Mouse (Mus musculus) small intestine, adult 2 months (tissue): ENCODE measurements around the gene Zfpl1.

Source experiments
- CTCF ChIP-seq: fragments of 200-500 bp; IDR thresholded peaks from 2 replicates; pipeline ENCODE4 v1.5.1; 2012; ENCODE audit warnings: low read depth, mild to moderate bottlenecking, control low read depth, inconsistent platforms, low read length, moderate library complexity, mixed read lengths; ENCODE audit not compliant: insufficient replicate concordance, insufficient read length; ENCODE audit errors: extremely low read depth
- POLR2A ChIP-seq: fragments of 200-500 bp; IDR thresholded peaks from 2 replicates; pipeline ENCODE4 v1.6.1; 2012; ENCODE audit warnings: low read depth, mild to moderate bottlenecking, control low read depth, inconsistent platforms, low read length, moderate library complexity

DNA sequence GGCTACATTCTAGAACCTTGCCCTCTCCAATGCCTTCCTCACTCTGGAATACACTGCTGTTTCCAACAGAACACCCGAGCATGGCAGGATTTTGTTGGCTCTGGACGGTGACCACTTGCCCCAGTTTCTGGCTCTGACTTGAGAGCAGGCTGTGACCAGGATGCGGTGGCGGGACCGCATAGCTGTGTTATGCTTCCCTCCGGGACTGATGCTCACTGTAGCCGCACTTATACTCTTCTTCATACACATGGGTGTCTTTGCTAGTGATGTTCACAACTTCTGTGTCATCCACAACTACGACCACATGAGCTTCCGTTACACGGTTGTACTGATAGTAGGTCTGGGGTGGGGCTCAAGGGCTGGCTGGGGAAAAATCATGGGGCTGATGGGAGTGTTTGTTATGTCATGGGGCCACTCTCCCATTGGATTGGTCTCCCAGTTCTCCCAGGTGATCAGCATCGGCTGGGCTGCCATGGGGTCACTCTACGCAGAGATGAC lies 4.7 kb downstream of the Zfpl1 start, which contains the start of gene Tmem262:
- TF ChIP-seq CTCF (no peak), POLR2A (no peak)
